Mouse (Mus musculus) cerebellum, adult 2 months (tissue): ENCODE measurements at regions not wholly inside any gene's neighbourhood (a gene's known extent, or its start where the extent isn't known, plus 50 kb on each side); places are given as distances from the start of the nearest gene placed in this dataset.

Source experiments
- DNase-seq, 2 experiments: peaks; one replicate each; pipeline ENCODE4 v3.0.0; 2021
- H3K27ac ChIP-seq: fragments of 200-500 bp; 2 replicates; pipeline ENCODE4 v1.5.1; 2012; ENCODE audit warnings: low read length, control low read depth, inconsistent platforms; ENCODE audit not compliant: insufficient read depth
- H3K27me3 ChIP-seq: fragments of 200-500 bp; 2 replicates; pipeline ENCODE4 v1.6.1; 2012; ENCODE audit warnings: inconsistent platforms, mild to moderate bottlenecking, low read length, moderate library complexity; ENCODE audit not compliant: control insufficient read depth, insufficient read depth
- H3K4me1 ChIP-seq: fragments of 200-500 bp; 2 replicates; pipeline ENCODE4 v1.6.1; 2011; ENCODE audit warnings: low read length; ENCODE audit not compliant: control insufficient read depth, insufficient read depth
- H3K4me3 ChIP-seq: fragments of 200-500 bp; replicated peaks from 2 replicates; pipeline ENCODE3; 2011; ENCODE audit warnings: mild to moderate bottlenecking, low read depth, low read length, control low read depth; ENCODE audit not compliant: insufficient read depth
- CTCF ChIP-seq: fragments of 200-500 bp; IDR thresholded peaks from 2 replicates; pipeline ENCODE4 v1.5.1; 2011; ENCODE audit warnings: low read depth, mild to moderate bottlenecking, control low read depth, low read length, moderate library complexity, borderline replicate concordance; ENCODE audit not compliant: insufficient read depth
- POLR2A ChIP-seq: fragments of 200-500 bp; IDR thresholded peaks from 2 replicates; pipeline ENCODE4 v1.6.1; 2011; ENCODE audit warnings: low read length, control low read depth, borderline replicate concordance; ENCODE audit not compliant: insufficient read depth
- WGBS: fragments of 180-500 bp; shearing (Covaris S2); methylation state at CpG from one replicate; pipeline ENCODE4 v1.1.7; 2018; 5-methylcytosine and 5-hydroxymethylcytosine counted together

DNA sequence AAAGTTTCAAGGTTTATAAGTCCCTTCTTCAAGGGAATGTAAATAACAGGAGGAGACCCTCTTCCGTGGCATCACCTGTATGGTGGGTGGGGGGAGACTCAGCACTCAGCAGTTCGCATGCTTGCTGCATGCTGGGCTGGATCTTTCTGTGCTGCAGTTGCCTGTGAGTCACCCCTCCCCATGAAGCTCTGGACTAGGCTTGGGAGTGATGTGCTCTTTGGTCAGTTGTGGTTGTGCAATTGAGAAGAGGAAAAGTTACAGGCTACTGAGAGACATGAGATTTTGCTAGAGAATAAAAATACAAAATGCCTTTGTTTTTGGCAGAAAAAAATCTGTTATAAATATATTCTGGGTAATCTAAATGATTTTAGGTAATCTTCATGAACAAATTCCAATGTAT is 66.7 kb upstream of the Dlx2 start:
- TF ChIP-seq POLR2A (no peak), CTCF (no peak)
- H3K27ac ChIP-seq: no peak overlapping the region

DNA sequence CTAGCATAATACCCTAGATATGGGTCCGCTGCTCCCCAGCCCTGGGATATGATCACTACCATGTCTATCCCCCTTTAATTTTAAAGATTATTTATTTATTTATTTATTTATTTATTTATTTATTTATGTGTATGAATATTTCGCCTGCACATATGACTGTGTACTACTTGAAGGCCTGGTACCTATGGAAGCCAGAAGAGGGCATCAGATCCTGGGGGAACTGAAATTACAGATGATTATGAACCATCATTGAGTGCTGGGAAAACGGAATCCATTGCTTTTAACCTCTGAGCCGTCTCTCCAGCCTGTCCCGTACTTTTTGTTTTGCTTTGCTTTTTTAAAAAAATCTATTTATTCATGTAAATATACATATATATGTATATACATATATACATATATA is 70.0 kb upstream of the Dlx2 start:
- DNase-seq: no peak
- Histone ChIP-seq H3K4me3 (no peak overlapping the region), H3K4me1 (no peaks in the 10 kb centered on the region), H3K27me3 (no peaks in the 10 kb centered on the region), H3K27ac (no peak overlapping the region)
- 75% methylated on average over 5 of the region's 5 CpGs for WGBS
- no peak for TF ChIP-seq POLR2A
- no peak for TF ChIP-seq CTCF

More for the DNA sequence above, 66.7 kb upstream of the Dlx2 start:
- no peaks in the 10 kb centered on the region; the same call in 1 of the 2 replicates for H3K27me3 ChIP-seq
- H3K4me1 ChIP-seq: no peaks in the 10 kb centered on the region
- no peak overlapping the region for H3K4me3 ChIP-seq
- 65% methylated on average over 2 of the region's 2 CpGs for WGBS
- no peak for DNase-seq

DNA sequence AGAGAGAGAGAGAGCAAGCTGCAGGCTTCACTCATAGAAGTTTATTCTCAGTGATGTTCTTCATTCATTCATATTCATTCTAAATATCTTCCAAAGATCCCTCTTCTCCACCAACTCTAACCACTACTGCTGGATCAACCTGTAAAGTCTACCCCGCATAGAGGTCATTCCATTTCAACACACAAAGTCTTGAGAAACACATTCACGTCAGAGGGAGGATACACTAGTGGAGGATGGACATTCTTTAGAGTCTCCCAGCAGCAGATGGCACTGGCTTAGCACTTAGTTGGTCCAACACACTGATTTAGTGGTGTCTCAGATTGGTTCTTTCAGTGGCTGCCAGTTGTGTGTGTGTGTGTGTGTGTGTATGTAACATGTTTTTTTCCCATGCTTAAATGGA is 74.9 kb upstream of the Dlx2 start:
- H3K4me3 ChIP-seq: no peak overlapping the region
- WGBS: 81% methylated on average over 2 of the region's 2 CpGs
- no peaks in the 10 kb centered on the region for H3K27me3 ChIP-seq
- DNase-seq: no peak
- no peak overlapping the region for H3K27ac ChIP-seq
- no peaks in the 10 kb centered on the region for H3K4me1 ChIP-seq
- TF ChIP-seq POLR2A: no peak
- TF ChIP-seq CTCF: no peak

DNA sequence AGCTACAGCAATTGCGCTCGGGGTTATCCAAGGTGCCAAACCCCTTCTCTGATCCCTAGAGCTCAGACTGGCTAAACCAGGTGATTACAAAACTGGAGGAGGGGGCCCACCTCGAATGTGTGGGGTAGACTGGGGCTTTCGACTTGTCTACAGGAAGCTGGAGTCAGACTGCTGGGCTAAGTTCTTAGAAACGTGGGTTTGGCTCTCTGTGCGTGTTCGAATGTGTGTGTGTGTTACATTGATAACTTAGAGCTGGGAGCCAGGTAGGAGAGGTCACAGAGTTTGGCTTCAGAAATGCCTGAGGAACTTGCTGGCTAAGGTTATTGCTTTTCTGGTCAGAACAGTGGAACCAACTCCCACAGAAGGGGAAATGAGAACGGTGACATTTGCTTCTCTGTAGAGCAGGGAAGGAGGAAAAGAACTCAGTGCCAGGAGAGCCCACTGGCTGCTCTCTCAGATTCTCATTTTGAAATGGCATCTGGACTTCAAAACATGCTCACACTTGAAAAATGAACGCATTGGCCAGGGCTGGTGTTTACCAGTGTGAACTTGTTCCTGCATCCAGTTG is 76.1 kb upstream of the Dlx2 start:
- H3K4me1 ChIP-seq: no peaks in the 10 kb centered on the region
- no peaks in the 10 kb centered on the region for H3K27me3 ChIP-seq
- TF ChIP-seq CTCF (no peak), POLR2A (no peak)
- no peak overlapping the region for H3K4me3 ChIP-seq
- 65% methylated on average over 9 of the region's 9 CpGs for WGBS
- DNase-seq: no peak
- H3K27ac ChIP-seq: no peak overlapping the region

DNA sequence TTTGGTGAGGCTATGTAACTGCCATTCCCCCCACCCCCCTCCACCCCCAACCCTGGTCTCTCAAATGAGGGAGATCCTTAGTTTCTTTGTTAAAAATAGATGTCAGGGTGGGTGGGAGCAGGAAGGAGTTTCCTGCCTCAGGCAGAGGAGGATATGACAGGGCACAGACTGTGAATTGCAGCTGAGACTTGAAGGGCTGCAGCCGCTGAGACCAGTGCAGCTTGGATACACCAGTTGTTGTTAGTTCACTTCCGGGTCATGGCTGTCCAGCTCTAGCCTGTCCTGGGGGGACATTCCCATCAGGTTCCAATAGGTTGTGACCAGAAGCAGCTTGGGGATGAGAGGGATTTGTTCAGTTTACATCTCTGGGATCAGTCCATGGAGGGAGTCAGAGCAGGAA is 76.6 kb upstream of the Dlx2 start:
- no peak for DNase-seq
- no peaks in the 10 kb centered on the region for H3K4me1 ChIP-seq
- no peaks in the 10 kb centered on the region for H3K27me3 ChIP-seq
- WGBS: 82% methylated on average over 2 of the region's 2 CpGs
- TF ChIP-seq CTCF (no peak), POLR2A (no peak)
- no peak overlapping the region for H3K4me3 ChIP-seq
- no peak overlapping the region for H3K27ac ChIP-seq

DNA sequence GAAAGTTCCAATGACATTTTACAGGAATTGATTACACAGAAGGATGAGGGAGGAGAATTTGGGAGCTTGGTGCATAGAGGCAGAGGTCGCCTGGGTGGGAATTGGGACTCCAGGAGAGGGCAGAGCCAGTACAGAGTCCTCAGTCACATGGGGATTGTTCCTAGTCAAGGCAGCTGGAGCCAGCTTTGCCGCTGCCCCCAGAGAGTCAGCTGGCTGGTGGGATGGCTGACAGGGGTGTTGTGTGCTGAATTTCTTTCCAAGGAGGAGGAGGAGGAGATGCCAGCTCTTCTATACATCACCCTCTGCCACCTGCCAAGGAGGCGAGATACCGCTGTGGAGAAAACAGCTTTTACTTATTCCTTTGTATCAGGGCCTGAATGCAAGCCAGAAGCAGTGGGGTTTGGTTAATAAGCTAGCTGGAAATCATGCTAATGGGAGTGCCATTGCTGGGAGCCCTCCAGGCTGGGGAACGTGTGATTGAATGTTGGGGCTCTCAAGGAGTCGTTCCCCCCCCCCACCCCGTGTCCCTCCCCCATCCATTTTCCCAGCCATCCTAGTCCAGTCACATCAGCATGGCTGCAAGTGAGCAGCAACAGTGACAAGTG is 78.8 kb upstream of the Dlx2 start:
- Histone ChIP-seq H3K4me1 (0 out of 2 replicates have a peak, but pooled peaks cover 4% of the 10 kb centered on the region), H3K4me3 (no peak overlapping the region), H3K27me3 (no peaks in the 10 kb centered on the region; the same call in 1 of the 2 replicates), H3K27ac (no peak overlapping the region)
- 18% methylated on average over 7 of the region's 7 CpGs for WGBS
- no peak for DNase-seq
- TF ChIP-seq POLR2A (no peak), CTCF (no peak)

DNA sequence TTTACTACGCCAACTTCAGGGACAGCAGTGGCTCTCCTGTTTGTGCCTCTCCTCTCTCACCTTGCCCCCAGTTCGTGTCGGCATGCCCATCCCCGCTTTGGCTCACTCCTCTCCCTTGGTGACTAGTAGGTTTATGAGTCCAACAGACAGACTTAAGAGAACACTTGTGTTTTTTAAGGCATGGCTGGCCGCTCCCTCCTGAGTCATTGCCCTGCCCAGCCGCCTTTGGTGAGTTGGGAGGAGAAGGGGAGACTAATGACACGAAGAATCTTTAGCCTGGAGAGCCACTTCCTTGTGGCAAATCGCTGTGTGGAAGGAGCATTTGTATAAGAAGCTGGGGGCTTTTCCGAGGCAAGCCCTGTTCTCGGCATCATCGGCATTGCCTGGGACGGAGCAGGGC is 79.8 kb upstream of the Dlx2 start:
- 77% methylated on average over 12 of the region's 12 CpGs for WGBS
- TF ChIP-seq POLR2A (no peak), CTCF (no peak)
- Histone ChIP-seq H3K27me3 (no peaks in the 10 kb centered on the region; the same call in 1 of the 2 replicates), H3K4me1 (0 out of 2 replicates have a peak, but pooled peaks cover 4% of the 10 kb centered on the region), H3K4me3 (no peak overlapping the region), H3K27ac (no peak overlapping the region)
- no peak for DNase-seq

DNA sequence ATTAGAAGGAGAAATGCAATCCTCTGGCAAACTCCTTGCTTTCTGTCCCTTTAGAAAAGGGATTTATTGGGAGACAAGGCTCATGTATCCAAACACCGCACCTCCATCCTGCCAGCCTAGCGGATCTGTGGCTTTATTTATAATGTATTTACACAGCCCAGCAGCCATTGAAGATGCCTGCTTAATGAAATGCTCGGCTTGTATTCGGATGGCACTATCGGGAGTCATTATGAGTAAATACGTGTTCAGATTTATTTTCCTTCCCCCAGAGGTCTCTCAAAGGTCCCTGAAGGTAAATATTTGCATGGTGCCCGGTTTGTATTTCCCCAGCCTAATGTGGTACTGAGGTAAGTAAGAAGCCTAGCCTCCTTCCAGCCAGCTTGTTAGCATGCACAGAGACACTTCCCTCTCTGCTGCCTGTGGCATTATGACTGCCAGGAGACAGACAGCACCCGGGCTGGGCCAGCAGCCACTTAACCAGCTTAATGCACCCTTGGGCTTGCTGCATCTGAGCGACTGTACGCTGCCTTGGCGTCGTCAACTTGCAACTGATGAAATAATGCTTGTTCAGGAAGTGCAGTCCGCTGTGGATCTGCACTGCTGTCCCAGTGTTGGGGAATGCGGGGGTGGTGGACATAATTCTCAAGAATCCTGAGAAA is 80.7 kb upstream of the Dlx2 start:
- peak in 1 of 2 experiments; percentile 12 for DNase-seq
- WGBS: 35% methylated on average over 14 of the region's 14 CpGs
- TF ChIP-seq POLR2A: no peak
- TF ChIP-seq CTCF: no peak
- Histone ChIP-seq H3K27me3 (no peaks in the 10 kb centered on the region; the same call in 1 of the 2 replicates), H3K27ac (no peak overlapping the region), H3K4me1 (0 out of 2 replicates have a peak, but pooled peaks cover 4% of the 10 kb centered on the region), H3K4me3 (no peak overlapping the region)
